Mouse (Mus musculus) brain, embryonic 14.5 days (tissue): ENCODE results near the gene Bahd1.

Source experiments
- CTCF ChIP-seq: fragments of 200-500 bp; IDR thresholded peaks from 2 replicates; pipeline ENCODE4 v1.5.1; 2012; ENCODE audit warnings: inconsistent platforms, mild to moderate bottlenecking, moderate library complexity, borderline replicate concordance; ENCODE audit not compliant: insufficient read depth, insufficient read length; ENCODE audit errors: extremely low read depth
- POLR2A ChIP-seq: fragments of 200-500 bp; IDR thresholded peaks from 2 replicates; pipeline ENCODE4 v1.6.1; 2012; ENCODE audit warnings: mild to moderate bottlenecking, inconsistent platforms, borderline replicate concordance; ENCODE audit not compliant: poor library complexity, insufficient read depth, insufficient read length, severe bottlenecking; ENCODE audit errors: extremely low read depth

DNA sequence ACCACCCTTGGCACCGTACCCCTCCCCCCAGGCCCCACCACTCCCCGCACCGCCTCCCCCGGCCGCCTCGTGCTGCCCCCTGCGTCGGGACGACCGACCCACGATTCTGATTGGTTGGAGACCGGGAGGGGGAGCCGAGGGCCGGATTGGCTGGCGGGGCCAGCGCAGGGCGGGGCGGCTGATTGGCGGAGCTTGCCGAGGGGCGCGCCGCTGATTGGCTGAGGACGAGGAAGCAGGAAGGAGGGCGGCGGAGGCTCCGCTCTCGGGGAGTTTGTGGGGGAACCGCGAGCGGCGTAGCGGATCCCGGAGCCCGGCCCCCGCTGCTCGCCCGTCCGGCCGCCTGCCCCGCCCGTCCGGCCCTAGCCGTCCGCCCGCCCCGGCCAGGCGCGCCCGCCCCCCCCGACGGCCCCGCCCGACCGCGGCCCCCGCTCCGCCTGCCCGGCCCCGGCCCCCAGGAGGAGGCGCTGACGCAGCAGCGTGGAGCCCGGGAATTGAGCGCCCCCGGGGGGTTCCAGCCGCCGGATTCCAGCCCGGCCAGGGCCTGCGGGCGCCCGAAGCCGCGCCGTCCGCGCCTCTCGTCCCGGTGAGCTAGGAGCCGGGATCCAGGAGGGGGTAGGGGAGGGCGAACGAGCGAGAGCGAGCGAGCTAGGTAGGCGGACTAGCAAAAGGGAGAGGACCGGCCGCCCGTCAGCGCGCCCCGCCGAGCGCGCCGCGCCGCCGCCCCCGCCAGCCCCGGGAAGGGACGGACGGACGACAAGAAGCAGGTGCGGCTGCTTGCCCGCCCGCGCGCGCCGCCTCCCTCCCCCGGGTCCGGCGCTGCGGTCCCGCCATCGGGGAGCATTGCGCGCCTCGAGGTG, 1.2 kb downstream of the Bahd1 start:
- no peak for TF ChIP-seq CTCF
- peak; percentile 77; the same call in 1 of the 2 replicates for TF ChIP-seq POLR2A
